Comparison of ENCODE assay signal across 26 mouse cellular contexts in genomic region chr15:97519919-97520345, GRCm38 (mm10).
DNase-seq lines count a peak whose midpoint lies in the region; ATAC-seq lines count a peak whose summit lies in the region.
"Had no signal": no experiment of that assay in that cellular context is flagged by ENCODE, and none has a peak within 500 bp of the region (broad histone marks: within the 10 kb centered on the region; RNA-seq: fewer than 3 reads in every experiment).

No protein-coding gene starts in this region.

- DNase-seq in 416B (ENCODE audit: low read depth), result peak; percentile 79
- DNase-seq in MEL-GATA-1-ER (ENCODE audit: extremely low read depth, low read depth), result peak; percentile 91
- DNase-seq in frontal cortex, adult 2 months (ENCODE audit: extremely low spot score in 1 of 2, low spot score in 1 of 2), result no peak
- DNase-seq in cerebellum, adult 9-10 months, result no peak
- no peak for DNase-seq in left cerebral cortex, postnatal 4 days
- DNase-seq: adrenal gland, postnatal 10 days; cerebellum, adult 2 months; cerebellum, postnatal 36 days; embryo, embryonic 11 days; gastrocnemius, adult 2 months; gastrocnemius, postnatal 36 days; heart, adult 2 months; heart, postnatal 4 days; kidney, adult 11 months; kidney, postnatal 25 days; lung, adult 18-20 months; lung, postnatal 4 days; right cerebral cortex, postnatal 25 days; spleen, adult 18-20 months; thymus, adult 18-20 months; thymus, postnatal 36 days had no signal

- peak; percentile 55 for ATAC-seq in granulocyte monocyte progenitor cell, adult 5-6 weeks (replicated peaks; ENCODE audit: poor library complexity, severe bottlenecking)
- peak; percentile 70 for ATAC-seq in megakaryocyte, adult 5-6 weeks (ENCODE audit: poor library complexity, severe bottlenecking)
- ATAC-seq: forebrain, embryonic 14.5 days; lung, postnatal 0 days; midbrain, embryonic 15.5 days had no signal

- intact Hi-C loops in left cerebral cortex, postnatal 4 days (cut with DNase I), result no loop called here

Comparison
In these comparisons a context has a peak if more than half of its experiments do, and no peak if none do; other contexts are left out.
1. DNase-seq: peak in 416B (single experiment) and MEL-GATA-1-ER (single experiment); none in frontal cortex, adult 2 months (0 of 2), cerebellum, adult 9-10 months (single experiment) and left cerebral cortex, postnatal 4 days (single experiment).